Mouse (Mus musculus): ENCODE measurements around the gene Col19a1. TPM values are rescaled to one million over a fixed set of nuclear protein-coding genes. Genes with fewer than 3 reads are reported as not detected.

Col19a1 gene
- polyA plus RNA-seq, 1 experiment: not detected

DNA sequence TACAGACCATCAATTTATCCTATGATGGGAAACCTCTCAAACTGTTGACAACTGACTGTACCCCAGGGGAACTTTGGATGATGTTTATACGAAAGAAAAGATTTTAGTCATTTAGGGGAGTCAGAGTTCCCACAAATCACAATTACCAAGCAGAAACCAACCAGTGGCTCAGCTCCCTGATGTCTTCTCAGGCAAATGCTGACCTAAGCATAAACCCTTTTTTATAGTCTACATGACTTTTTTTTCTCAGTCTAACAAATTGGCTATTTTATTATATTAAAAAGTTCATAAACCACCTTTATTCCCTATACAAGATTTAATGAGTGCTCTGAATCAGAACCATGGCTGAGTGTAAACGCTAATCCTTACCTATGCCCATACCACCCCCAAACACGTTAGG, 213.6 kb downstream of the Col19a1 start:
- H3K4me1 ChIP-seq (ENCODE audit: control insufficient read depth, insufficient read depth, insufficient read length, low read length): no peaks in the 10 kb centered on the region
- H3K27ac ChIP-seq (replicated peaks; ENCODE audit: low read depth, low read length): no peak overlapping the region
- no peak overlapping the region for H3K4me3 ChIP-seq (ENCODE audit: insufficient read depth, low read depth, low read length)

DNA sequence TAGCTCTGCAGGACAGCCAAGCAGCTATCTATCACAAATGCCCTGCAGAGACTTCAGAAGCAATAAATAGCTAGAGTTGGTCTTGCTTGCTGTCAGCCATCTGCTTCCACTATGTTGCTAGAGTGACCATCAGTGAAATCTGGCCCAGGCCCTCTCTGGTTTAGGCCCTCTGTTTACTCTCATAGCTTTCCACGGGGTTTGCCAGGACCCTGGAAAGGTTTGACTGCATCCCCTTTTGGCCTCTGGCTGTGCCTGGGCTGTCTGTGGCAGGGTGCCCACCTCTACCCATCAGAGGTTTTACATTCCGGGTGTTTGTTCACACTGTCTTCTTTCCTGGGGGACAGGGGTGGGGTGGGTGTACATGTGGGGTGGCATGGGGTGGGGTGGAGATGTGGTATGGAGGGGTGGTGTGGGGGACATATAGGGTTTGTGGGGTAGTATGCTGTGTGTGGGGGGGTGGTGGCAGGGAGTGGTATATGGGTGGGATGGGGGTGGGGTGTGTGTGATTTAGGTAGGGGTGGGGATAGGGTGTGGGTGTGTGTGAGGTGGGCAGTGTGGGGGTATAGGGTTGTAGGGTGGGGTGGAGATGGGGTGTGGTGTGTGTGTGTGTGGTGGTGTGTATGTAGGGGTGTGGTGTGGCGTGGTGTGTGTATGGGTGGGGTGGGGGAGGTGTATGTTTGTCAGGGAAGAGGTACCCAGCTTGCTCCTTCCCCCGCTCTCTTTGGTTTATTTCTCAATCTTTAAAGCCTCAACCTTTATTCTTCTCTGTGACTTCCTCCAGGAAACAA, 214.6 kb downstream of the Col19a1 start:
- H3K4me1 ChIP-seq (ENCODE audit: control insufficient read depth, insufficient read depth, insufficient read length, low read length): no peaks in the 10 kb centered on the region
- H3K4me3 ChIP-seq (ENCODE audit: insufficient read depth, low read depth, low read length): no peak overlapping the region

DNA sequence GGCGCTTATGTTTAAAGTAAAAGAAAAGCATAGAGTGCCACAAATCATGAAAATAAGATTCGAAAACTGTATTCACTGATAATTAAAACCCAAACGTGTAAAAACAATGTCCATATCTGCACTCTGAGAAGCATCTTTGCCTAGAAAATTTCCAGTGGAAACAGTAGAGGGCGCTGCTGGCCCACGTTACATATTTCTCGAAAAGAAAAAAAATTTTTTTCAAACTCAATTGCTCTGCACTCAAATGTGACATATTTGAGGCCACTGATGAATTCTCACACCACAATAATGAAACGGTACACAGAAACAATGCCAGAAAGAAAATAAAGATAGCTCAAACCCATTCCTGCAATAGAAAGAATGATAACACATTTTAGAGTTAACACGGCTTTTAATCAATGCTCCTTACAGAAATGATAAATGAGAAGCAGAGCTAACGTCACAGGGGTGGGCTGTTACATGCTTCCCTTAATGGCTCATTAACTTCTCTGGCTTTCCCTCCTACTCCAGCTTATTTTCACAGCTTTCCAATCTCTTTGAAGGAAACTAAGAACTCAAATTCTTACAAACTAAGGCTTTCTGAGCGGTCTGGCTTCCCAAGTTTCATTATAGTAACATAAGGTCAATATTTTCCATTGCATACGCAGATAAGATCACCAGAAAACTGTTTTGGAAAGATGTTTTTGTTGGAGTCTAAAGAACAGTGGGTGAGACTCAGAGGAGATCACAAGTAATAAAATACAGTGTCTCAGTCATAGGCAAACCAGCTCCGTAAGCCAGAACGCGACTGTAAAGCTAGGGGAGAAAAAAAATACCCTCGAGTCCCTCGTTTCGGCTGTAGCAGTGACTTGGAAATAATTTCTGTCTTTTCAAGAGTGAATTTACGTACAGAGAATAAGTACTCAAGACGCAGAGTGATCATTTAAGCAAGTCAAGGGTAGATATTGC, 219.4 kb downstream of the Col19a1 start:
- no peak overlapping the region for H3K4me3 ChIP-seq (ENCODE audit: insufficient read depth, low read depth, low read length)
- no peak overlapping the region for H3K27ac ChIP-seq (replicated peaks; ENCODE audit: low read depth, low read length)
- H3K4me1 ChIP-seq (ENCODE audit: control insufficient read depth, insufficient read depth, insufficient read length, low read length): no peaks in the 10 kb centered on the region

More for the DNA sequence above, 214.6 kb downstream of the Col19a1 start:
- H3K27ac ChIP-seq (replicated peaks; ENCODE audit: low read depth, low read length): no peak overlapping the region

DNA sequence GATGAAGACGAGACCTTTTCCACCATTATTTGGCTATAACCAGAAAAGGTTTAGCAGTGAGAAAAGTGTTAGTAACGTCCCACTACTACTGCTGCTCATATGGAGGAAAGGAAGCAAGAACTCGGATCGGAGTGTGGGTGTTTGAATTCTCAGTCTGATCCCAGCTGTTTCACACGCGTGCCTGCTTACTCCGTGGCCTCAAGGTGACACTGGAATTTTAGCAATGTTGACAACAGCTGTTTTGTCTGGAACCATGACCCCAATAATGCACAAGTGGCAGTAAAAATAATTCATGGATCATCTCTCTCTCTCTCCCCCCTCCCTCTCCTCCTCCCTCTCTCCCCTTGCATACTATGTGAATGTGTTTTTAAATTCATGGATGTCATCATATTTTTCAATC, 222.5 kb downstream of the Col19a1 start:
- Histone ChIP-seq H3K27ac (replicated peaks; ENCODE audit: low read depth, low read length) (no peak overlapping the region), H3K4me3 (ENCODE audit: insufficient read depth, low read depth, low read length) (no peak overlapping the region), H3K4me1 (ENCODE audit: control insufficient read depth, insufficient read depth, insufficient read length, low read length) (no peaks in the 10 kb centered on the region)

DNA sequence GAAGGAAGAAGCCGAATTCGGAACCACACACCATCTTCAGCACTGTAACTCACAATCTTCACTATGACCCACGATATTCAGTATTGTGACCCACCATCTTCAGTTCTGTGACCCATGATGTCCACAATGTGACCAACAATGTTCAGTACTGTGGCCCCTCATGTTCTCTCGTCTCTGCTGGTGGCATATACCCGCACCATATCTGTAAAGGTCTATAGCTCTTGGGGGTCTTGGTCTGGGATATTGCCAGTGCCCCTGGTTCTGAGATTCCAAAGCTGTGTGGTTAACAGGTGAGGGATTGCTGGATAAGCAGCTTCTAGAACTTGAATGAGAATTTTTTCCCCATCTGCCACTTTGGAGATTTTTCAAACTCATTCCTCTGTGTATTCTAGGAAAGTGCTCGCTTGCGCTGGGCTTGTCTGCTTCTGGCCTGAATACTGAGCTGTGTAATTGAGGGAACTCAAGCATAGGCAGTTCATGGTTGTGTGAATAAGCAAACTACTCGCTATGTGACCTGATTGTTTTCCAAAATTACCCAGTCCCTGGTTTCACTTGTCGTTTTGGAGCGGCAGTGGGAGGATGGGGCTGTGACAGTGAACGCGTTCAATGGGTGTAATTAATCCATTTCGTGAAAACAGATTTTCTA, 225.2 kb downstream of the Col19a1 start:
- H3K27ac ChIP-seq (replicated peaks; ENCODE audit: low read depth, low read length): no peak overlapping the region
- no peak overlapping the region for H3K4me3 ChIP-seq (ENCODE audit: insufficient read depth, low read depth, low read length)
- no peaks in the 10 kb centered on the region for H3K4me1 ChIP-seq (ENCODE audit: control insufficient read depth, insufficient read depth, insufficient read length, low read length)

DNA sequence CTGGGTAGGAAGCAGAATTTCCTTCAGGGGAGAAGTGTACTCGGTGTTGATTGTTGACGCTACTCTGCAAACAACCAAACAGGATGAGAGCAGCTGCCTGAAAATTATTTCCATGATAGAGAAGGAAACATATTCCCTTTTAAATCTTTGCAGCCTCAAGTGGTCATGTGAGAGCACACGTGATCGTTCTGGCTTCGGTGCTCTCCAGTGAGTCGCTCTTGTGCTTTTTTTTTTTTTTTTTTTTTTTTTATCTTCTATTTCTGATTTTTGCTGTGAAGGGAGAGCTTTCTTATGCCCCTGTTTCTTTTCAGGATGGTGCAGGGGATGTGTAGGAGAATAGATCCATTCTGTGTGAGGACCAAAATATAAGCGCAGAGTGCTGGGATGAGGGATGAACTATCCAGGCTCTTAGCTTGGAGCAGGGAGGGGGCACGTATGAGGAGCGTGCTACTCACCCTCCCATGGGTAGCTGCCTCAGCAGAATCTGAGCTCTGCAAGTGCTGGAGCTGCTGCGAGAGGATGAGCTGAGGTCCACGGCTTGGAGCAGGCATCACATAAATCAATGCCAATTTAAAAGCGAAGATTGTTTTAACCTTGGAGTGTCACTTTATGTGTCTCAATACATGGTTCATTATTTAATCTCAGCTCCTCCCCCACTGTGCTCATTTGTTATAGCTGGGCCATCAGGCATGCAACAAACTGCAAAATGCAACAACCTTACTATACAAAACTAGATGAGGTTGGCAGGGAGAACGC, 237.6 kb downstream of the Col19a1 start:
- Histone ChIP-seq H3K4me1 (ENCODE audit: control insufficient read depth, insufficient read depth, insufficient read length, low read length) (no peaks in the 10 kb centered on the region), H3K4me3 (ENCODE audit: insufficient read depth, low read depth, low read length) (no peak overlapping the region), H3K27ac (replicated peaks; ENCODE audit: low read depth, low read length) (no peak overlapping the region)

DNA sequence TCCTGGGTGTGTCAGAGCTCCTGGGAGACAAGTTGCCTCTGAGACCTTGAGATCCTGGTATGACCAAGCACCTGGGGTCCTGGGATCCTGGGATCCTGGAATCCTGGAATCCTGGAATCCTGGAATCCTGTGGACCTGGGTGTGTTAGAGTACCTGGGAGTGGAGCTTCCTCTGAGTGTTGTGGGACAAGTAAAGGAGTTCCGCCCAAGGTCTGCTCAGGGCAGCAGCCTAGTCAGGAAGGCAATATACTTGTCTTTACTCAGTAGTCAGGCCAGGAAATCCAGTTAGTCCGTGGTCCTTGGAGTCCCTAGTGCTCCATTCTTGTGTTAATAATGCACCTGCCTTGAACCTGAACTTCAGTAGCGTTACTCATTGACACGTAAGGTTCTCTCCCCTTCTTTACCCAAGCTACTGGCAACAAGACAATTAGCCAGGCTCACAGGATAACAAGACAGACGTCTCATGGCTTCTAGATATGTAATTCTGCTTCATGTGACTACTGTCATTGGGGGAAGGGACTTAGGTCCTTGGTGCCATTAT, 239.6 kb downstream of the Col19a1 start:
- H3K27ac ChIP-seq (replicated peaks; ENCODE audit: low read depth, low read length): no peak overlapping the region
- no peaks in the 10 kb centered on the region for H3K4me1 ChIP-seq (ENCODE audit: control insufficient read depth, insufficient read depth, insufficient read length, low read length)
- no peak overlapping the region for H3K4me3 ChIP-seq (ENCODE audit: insufficient read depth, low read depth, low read length)

DNA sequence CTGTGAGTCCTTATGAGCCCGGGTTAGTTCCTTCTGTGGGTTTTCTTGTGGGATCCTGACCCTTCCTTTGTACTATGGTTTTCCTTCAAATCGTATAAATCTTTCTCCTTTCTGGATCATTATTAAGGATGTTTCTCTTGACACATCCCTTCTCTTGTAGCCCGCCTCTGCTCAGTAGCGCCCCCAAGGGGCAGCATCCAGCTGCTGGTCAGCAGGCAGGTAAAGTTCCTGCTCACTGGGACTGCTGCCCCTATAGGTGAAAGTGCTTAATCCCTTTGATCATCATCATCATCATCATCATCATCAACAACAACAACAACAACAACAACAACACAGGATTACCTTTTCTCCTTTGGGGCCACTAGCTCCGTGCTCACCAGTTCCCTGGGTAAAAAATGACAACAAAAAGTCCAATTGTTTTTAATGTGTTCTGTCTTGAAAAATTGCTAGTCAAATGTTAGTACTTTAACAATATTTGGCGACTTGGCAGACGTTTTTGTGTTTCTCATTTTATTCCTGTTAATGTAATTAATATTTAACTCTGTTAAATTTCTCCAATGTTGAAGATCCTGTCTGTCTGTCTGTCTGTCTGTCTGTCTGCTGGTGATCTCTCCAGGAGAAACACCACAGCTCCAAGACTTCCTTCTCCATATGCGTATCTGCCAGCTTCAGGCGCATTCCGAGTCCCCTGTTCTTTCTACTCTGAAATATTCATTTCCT, 249.6 kb downstream of the Col19a1 start:
- no peaks in the 10 kb centered on the region for H3K4me1 ChIP-seq (ENCODE audit: control insufficient read depth, insufficient read depth, insufficient read length, low read length)
- no peak overlapping the region for H3K4me3 ChIP-seq (ENCODE audit: insufficient read depth, low read depth, low read length)
- no peak overlapping the region for H3K27ac ChIP-seq (replicated peaks; ENCODE audit: low read depth, low read length)

DNA sequence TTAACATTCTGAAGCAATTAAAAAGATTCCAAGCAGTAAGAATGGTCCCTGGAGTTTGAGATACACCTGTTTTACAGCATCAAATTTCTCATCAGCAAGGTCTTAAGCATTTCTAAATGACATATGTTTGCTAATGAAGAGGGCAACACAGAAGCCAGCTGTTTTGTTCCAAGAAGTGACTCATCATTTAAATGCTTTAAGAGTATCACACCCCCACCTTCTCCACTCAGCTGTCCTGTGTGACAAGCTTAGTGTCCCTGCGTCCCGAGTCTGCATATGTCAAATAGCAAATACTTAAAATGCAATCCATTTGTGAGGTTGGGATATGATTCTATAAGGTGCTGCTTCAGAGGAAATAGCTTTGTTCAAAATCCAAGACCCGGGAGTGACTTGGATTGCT, 251.2 kb downstream of the Col19a1 start:
- H3K4me1 ChIP-seq (ENCODE audit: control insufficient read depth, insufficient read depth, insufficient read length, low read length): no peaks in the 10 kb centered on the region
- H3K27ac ChIP-seq (replicated peaks; ENCODE audit: low read depth, low read length): no peak overlapping the region
- H3K4me3 ChIP-seq (ENCODE audit: insufficient read depth, low read depth, low read length): no peak overlapping the region

DNA sequence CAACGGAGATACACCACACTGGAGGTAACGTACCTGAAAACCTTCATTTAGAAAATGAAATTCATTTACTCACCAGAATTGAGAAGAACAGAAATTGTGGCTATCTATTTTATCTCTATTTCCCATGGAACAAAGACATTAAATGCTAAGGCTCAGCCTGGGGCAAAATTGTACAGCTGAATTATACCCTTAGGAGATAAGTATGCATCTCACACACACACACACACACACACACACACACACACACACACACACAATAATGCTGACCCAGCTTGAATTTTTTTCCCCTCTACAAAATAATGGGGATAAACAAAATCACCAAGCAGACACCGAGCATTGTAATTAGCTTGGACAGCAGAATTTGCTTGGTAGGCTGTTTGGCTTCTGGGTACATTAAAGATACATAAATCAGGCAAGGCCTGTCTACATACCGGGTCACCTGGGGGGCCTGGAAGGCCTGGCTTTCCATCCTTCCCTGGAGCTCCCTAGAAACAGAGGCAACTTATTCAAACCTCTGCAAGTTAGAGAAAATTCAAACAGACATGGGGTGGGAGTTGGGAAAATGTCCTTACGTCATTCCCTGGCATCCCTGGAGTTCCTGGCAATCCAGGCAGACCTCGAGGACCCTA, 270.2 kb downstream of the Col19a1 start:
- Histone ChIP-seq H3K27ac (replicated peaks; ENCODE audit: low read depth, low read length) (no peak overlapping the region), H3K4me1 (ENCODE audit: control insufficient read depth, insufficient read depth, insufficient read length, low read length) (no peaks in the 10 kb centered on the region), H3K4me3 (ENCODE audit: insufficient read depth, low read depth, low read length) (no peak overlapping the region)

DNA sequence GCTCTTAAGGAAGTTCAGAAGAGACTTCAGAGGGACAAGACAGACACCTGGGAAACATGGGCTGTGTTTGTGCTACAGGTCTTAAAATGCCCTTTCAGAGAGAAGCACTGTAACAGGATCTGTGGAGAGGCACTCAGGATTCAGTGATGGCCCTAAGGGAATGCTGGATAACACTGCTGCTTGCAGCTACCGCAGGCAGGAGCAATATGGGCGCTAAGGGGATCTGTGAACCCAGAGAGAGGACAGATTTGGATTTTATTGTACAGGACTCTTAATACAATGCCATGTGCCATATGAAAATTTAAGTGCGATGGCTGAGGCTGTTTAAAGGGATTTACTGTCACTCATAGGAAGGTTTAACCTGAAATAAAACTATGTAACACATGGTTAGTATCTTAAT, 270.8 kb downstream of the Col19a1 start:
- H3K4me3 ChIP-seq (ENCODE audit: insufficient read depth, low read depth, low read length): no peak overlapping the region
- H3K4me1 ChIP-seq (ENCODE audit: control insufficient read depth, insufficient read depth, insufficient read length, low read length): no peaks in the 10 kb centered on the region
- H3K27ac ChIP-seq (replicated peaks; ENCODE audit: low read depth, low read length): no peak overlapping the region

DNA sequence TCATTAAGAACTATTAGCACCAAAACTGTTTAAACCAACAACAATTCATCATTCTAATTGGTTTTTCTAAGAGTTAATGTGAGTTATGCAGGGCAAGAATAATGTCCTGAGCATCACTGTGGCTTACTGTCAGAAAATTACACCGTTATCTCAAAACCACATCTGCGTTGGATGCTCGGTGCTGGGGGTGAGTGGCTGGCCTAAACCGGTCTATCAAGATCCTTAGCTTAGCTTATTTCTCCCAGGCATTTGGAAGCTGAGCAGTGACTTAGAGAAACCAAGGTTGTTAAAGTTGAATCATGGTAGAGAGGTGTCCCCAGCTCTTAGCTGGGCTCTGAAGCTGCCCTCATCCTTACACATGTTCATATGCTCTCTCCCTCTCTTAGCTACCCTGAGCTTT, 276.4 kb downstream of the Col19a1 start:
- Histone ChIP-seq H3K27ac (replicated peaks; ENCODE audit: low read depth, low read length) (no peak overlapping the region), H3K4me1 (ENCODE audit: control insufficient read depth, insufficient read depth, insufficient read length, low read length) (no peaks in the 10 kb centered on the region), H3K4me3 (ENCODE audit: insufficient read depth, low read depth, low read length) (no peak overlapping the region)

DNA sequence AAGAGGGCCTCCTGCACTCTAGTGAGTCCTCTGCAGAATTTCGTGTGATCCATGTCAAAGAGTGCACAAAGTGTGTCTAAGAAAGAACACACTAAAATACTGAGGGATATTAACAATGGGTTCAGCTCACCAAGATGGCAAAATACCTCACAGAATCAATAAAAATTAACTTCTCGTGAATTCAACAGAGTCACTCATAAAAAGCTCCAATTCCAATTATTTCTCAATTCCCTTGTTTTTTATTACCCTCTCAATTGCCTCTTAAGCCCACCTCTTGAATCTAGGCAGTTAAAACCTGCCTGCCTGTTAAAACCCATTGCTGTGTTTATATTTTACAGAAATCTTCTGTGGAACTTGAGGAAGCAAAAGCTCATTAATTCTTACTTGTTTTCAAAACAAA, 277.1 kb downstream of the Col19a1 start:
- no peaks in the 10 kb centered on the region for H3K4me1 ChIP-seq (ENCODE audit: control insufficient read depth, insufficient read depth, insufficient read length, low read length)
- no peak overlapping the region for H3K4me3 ChIP-seq (ENCODE audit: insufficient read depth, low read depth, low read length)
- H3K27ac ChIP-seq (replicated peaks; ENCODE audit: low read depth, low read length): no peak overlapping the region

DNA sequence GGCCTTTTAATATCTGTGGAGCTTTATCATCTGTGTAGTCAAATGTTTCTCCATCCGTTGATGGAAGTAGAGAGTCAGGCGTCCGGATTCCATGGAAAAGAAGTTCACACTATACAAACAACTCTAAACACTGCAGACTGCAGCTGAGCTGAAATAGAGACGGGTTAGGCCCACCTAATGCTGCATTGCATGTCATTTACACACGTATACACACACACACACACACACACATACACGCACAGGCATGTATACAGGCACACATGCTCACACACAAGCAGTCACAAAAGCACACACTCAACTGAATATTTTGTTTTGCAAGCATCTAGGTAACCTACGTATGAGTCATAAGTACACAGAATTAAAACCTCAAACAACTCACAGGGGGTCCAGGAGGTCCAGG, 284.2 kb downstream of the Col19a1 start:
- H3K4me1 ChIP-seq (ENCODE audit: control insufficient read depth, insufficient read depth, insufficient read length, low read length): no peaks in the 10 kb centered on the region
- no peak overlapping the region for H3K4me3 ChIP-seq (ENCODE audit: insufficient read depth, low read depth, low read length)
- H3K27ac ChIP-seq (replicated peaks; ENCODE audit: low read depth, low read length): no peak overlapping the region
